Mouse (Mus musculus) lung, postnatal 25 days (tissue): ENCODE measurements around the gene Fbrsl1.

ENCODE experiments used
- DNase-seq: peaks from one replicate; pipeline ENCODE4 v3.0.0; 2022; ENCODE audit warnings: low spot score

Fbrsl1 gene

GRCm38 (mm10) chr5:110413018-110413417 lies 35.3 kb downstream of the Fbrsl1 start:
- no peak for DNase-seq

GRCm38 (mm10) chr5:110410386-110410785 lies 37.9 kb downstream of the Fbrsl1 start:
- no peak for DNase-seq

- no peak for DNase-seq
Measured at GRCm38 (mm10) chr5:110408967-110409366, 39.3 kb downstream of the Fbrsl1 start.

- DNase-seq = no peak
Measured at GRCm38 (mm10) chr5:110406065-110406714, 42.1 kb downstream of the Fbrsl1 start.

GRCm38 (mm10) chr5:110403931-110404330 lies 44.4 kb downstream of the Fbrsl1 start:
- DNase-seq = no peak

GRCm38 (mm10) chr5:110402557-110402956 lies 45.7 kb downstream of the Fbrsl1 start:
- no peak for DNase-seq

GRCm38 (mm10) chr5:110401101-110401500 lies 47.2 kb downstream of the Fbrsl1 start:
- no peak for DNase-seq

GRCm38 (mm10) chr5:110395006-110395661 lies 53.2 kb downstream of the Fbrsl1 start:
- no peak for DNase-seq

- no peak for DNase-seq
Measured at GRCm38 (mm10) chr5:110392727-110393126, 55.6 kb downstream of the Fbrsl1 start.

- no peak for DNase-seq
Measured at GRCm38 (mm10) chr5:110390631-110391030, 57.7 kb downstream of the Fbrsl1 start.

- DNase-seq = no peak
Measured at GRCm38 (mm10) chr5:110387332-110387731, 61.0 kb downstream of the Fbrsl1 start.

- peak; percentile 52 for DNase-seq
Measured at GRCm38 (mm10) chr5:110386371-110387330, 61.7 kb downstream of the Fbrsl1 start.

- DNase-seq = no peak
Measured at GRCm38 (mm10) chr5:110385263-110385662, 63.0 kb downstream of the Fbrsl1 start.

- DNase-seq = no peak
Measured at GRCm38 (mm10) chr5:110384491-110384890, 63.8 kb downstream of the Fbrsl1 start.

GRCm38 (mm10) chr5:110379823-110380222 lies 68.5 kb downstream of the Fbrsl1 start:
- no peak for DNase-seq

- DNase-seq = no peak
Measured at GRCm38 (mm10) chr5:110379086-110379485, 69.2 kb downstream of the Fbrsl1 start.

GRCm38 (mm10) chr5:110378181-110378583 lies 70.1 kb downstream of the Fbrsl1 start:
- no peak for DNase-seq

GRCm38 (mm10) chr5:110376802-110377433 lies 71.4 kb downstream of the Fbrsl1 start:
- DNase-seq = peak; percentile 62

- no peak for DNase-seq
Measured at GRCm38 (mm10) chr5:110363822-110364545, 84.3 kb downstream of the Fbrsl1 start.

GRCm38 (mm10) chr5:110363179-110363821 lies 85.0 kb downstream of the Fbrsl1 start:
- DNase-seq = peak; percentile 65

- no peak for DNase-seq
Measured at GRCm38 (mm10) chr5:110362813-110363178, 85.5 kb downstream of the Fbrsl1 start.
